In genomic region chr14:54685471-54685870, GRCm38 (mm10) we compare ENCODE assay signal across 8 mouse cellular contexts. TPM values are rescaled to one million over a fixed set of nuclear protein-coding genes. Genes with fewer than 3 reads are reported as not detected.
DNase-seq lines count a peak whose midpoint lies in the region; ATAC-seq and TF ChIP-seq lines count a peak whose summit lies in the region.

No protein-coding gene starts in this region.

- H3K4me2 ChIP-seq in forebrain, embryonic 16.5 days (ENCODE audit: low read length): peak overlapping the region; percentile 92
- peak overlapping the region; percentile 78 for H3K4me2 ChIP-seq in liver, embryonic 16.5 days (ENCODE audit: low read depth, low read length)

- H3K4me3 ChIP-seq in heart, embryonic 10.5 days: peak overlapping the region; percentile 93
- peak overlapping the region; percentile 91 for H3K4me3 ChIP-seq in ES-Bruce4 (ENCODE audit: low read depth, low read length)
- peak overlapping the region; percentile 92 for H3K4me3 ChIP-seq in forebrain, embryonic 16.5 days (replicated peaks; ENCODE audit: low read length)
- peak overlapping the region; percentile 79 for H3K4me3 ChIP-seq in liver, embryonic 16.5 days (ENCODE audit: low read depth, low read length)

- TF ChIP-seq POLR2A in ES-Bruce4 (IDR thresholded peaks at IDR 0.05; ENCODE audit: insufficient read depth, low read length): no peak

- DNase-seq in heart, embryonic 10.5 days (ENCODE audit: low spot score): no peak
- DNase-seq in heart, postnatal 36 days: no peak
- no peak for DNase-seq in right cerebral cortex, adult 2 months (ENCODE audit: low spot score in 2 of 2)
- no peak for DNase-seq in ovary, postnatal 14 days (ENCODE audit: low spot score)
- no peak for DNase-seq in ovary, postnatal 10 days (ENCODE audit: low spot score)

- no peaks in the 10 kb centered on the region for H3K9me3 ChIP-seq in heart, embryonic 10.5 days
- H3K9me3 ChIP-seq in ES-Bruce4 (replicated peaks; ENCODE audit: control insufficient read depth, insufficient read depth, low read length, poor library complexity, severe bottlenecking): no peaks in the 10 kb centered on the region
- H3K9me3 ChIP-seq in forebrain, embryonic 16.5 days (ENCODE audit: control insufficient read depth, low read length): no peaks in the 10 kb centered on the region
- no peaks in the 10 kb centered on the region for H3K9me3 ChIP-seq in liver, embryonic 16.5 days (replicated peaks; ENCODE audit: control insufficient read depth, low read length)

- ATAC-seq in forebrain, embryonic 16.5 days: no peak
- ATAC-seq in liver, embryonic 16.5 days (ENCODE audit: low read depth): peak; percentile 2; the same call in 1 of the 2 replicates

- H3K9ac ChIP-seq in ES-Bruce4 (ENCODE audit: low read depth, poor library complexity, severe bottlenecking): peak overlapping the region; percentile 89
- peak overlapping the region; percentile 90 for H3K9ac ChIP-seq in forebrain, embryonic 16.5 days (replicated peaks; ENCODE audit: low read depth, low read length)
- H3K9ac ChIP-seq in liver, embryonic 16.5 days (ENCODE audit: low read depth, low read length): peak overlapping the region; percentile 98

- H3K4me1 ChIP-seq in heart, embryonic 10.5 days: peaks cover 20% of the 10 kb centered on the region
- H3K4me1 ChIP-seq in ES-Bruce4 (ENCODE audit: control insufficient read depth, insufficient read depth, low read length): no peaks in the 10 kb centered on the region
- H3K4me1 ChIP-seq in forebrain, embryonic 16.5 days (replicated peaks; ENCODE audit: control insufficient read depth, insufficient read depth, low read length): peaks cover 29% of the 10 kb centered on the region
- peaks cover 23% of the 10 kb centered on the region for H3K4me1 ChIP-seq in liver, embryonic 16.5 days (ENCODE audit: control insufficient read depth, low read depth, low read length)

- 11% methylated on average over 8 of the region's 8 CpGs for WGBS in heart, embryonic 10.5 days
- WGBS in forebrain, embryonic 16.5 days: 12% methylated on average over 8 of the region's 8 CpGs
- WGBS in liver, embryonic 16.5 days (ENCODE audit: insufficient replicate concordance): 1% methylated on average over 8 of the region's 8 CpGs

- H3K27me3 ChIP-seq in heart, embryonic 10.5 days (ENCODE audit: insufficient read depth, poor library complexity, severe bottlenecking): no peaks in the 10 kb centered on the region
- no peaks in the 10 kb centered on the region for H3K27me3 ChIP-seq in ES-Bruce4 (ENCODE audit: control insufficient read depth, insufficient read depth, low read length, poor library complexity, severe bottlenecking)
- no peaks in the 10 kb centered on the region for H3K27me3 ChIP-seq in forebrain, embryonic 16.5 days (replicated peaks; ENCODE audit: control insufficient read depth, insufficient read depth, low read length)
- H3K27me3 ChIP-seq in liver, embryonic 16.5 days (ENCODE audit: control insufficient read depth, insufficient read depth, low read depth, low read length): no peaks in the 10 kb centered on the region

- no peak for TF ChIP-seq EP300 in ES-Bruce4 (IDR thresholded peaks at IDR 0.05; ENCODE audit: insufficient read depth, low read depth, low read length)

- no peak for TF ChIP-seq CTCF in ES-Bruce4 (IDR thresholded peaks at IDR 0.05; ENCODE audit: low read depth, low read length)

- intact Hi-C loops in heart, postnatal 36 days (cut with DNase I): loop anchor here (5.0 to 10.0 kb wide), 2 partner anchors 33 to 451 kb away; no protein-coding TSS in a partner anchor

- peak overlapping the region; percentile 98 for H3K27ac ChIP-seq in heart, embryonic 10.5 days
- H3K27ac ChIP-seq in ES-Bruce4 (ENCODE audit: insufficient read depth, low read length): no peak overlapping the region
- no peak overlapping the region for H3K27ac ChIP-seq in forebrain, embryonic 16.5 days (ENCODE audit: low read length)
- H3K27ac ChIP-seq in liver, embryonic 16.5 days (ENCODE audit: low read length): peak overlapping the region; percentile 100

- H3K36me3 ChIP-seq in heart, embryonic 10.5 days: peaks cover 45% of the 10 kb centered on the region
- H3K36me3 ChIP-seq in ES-Bruce4 (ENCODE audit: control insufficient read depth, insufficient read depth, low read length, poor library complexity, severe bottlenecking): peaks cover 29% of the 10 kb centered on the region
- peaks cover 11% of the 10 kb centered on the region; the same call in 1 of the 2 replicates for H3K36me3 ChIP-seq in forebrain, embryonic 16.5 days (ENCODE audit: control insufficient read depth, insufficient read depth)
- H3K36me3 ChIP-seq in liver, embryonic 16.5 days (ENCODE audit: control insufficient read depth, insufficient read depth): peaks cover 18% of the 10 kb centered on the region

RNA-seq across cellular contexts. Expression of gene 1700123O20Rik, which starts 0.5 kb away (rescaled TPM):
- 64.6 and 79.7 TPM in 2 replicates for polyA plus RNA-seq in heart, embryonic 10.5 days (2016; fragmentation: Nextera tagmentation; extraction: Ambion mirVana)
- 10 to 100 TPM; 14.5 to 16.1 TPM for total RNA-seq in heart, postnatal 36 days (2021)
- polyA plus RNA-seq in ES-Bruce4 (2011; ENCODE audit: insufficient read depth, insufficient read length, low read depth, missing spikeins): 25.9 and 26.4 TPM in 2 replicates
- polyA plus RNA-seq in forebrain, embryonic 16.5 days (2015; fragmentation: Nextera tagmentation; extraction: Ambion mirVana): 72.8 and 76.3 TPM in 2 replicates
- 40.2 and 42.6 TPM in 2 replicates for polyA plus RNA-seq in liver, embryonic 16.5 days (2015; fragmentation: Nextera tagmentation; extraction: Ambion mirVana)

RNA-seq across cellular contexts. Expression of gene Acin1, which starts 1.3 kb away (rescaled TPM):
- polyA plus RNA-seq in heart, embryonic 10.5 days (2016; fragmentation: Nextera tagmentation; extraction: Ambion mirVana): 80.3 and 110 TPM in 2 replicates
- total RNA-seq in heart, postnatal 36 days (2021): 10 to 100 TPM; 72.2 to 80.2 TPM
- polyA plus RNA-seq in ES-Bruce4 (2011; ENCODE audit: insufficient read depth, insufficient read length, low read depth, missing spikeins): 299 and 323 TPM in 2 replicates
- polyA plus RNA-seq in forebrain, embryonic 16.5 days (2015; fragmentation: Nextera tagmentation; extraction: Ambion mirVana): 141 and 150 TPM in 2 replicates
- polyA plus RNA-seq in liver, embryonic 16.5 days (2015; fragmentation: Nextera tagmentation; extraction: Ambion mirVana): 43.5 and 45.1 TPM in 2 replicates

RNA-seq across cellular contexts. Expression of gene Gm29776, which starts 13.2 kb away (rescaled TPM):
- polyA plus RNA-seq in heart, embryonic 10.5 days (2016; fragmentation: Nextera tagmentation; extraction: Ambion mirVana): 0.10 and 0.38 TPM in 2 replicates
- not detected for total RNA-seq in heart, postnatal 36 days (2021)
- polyA plus RNA-seq in ES-Bruce4 (2011; ENCODE audit: insufficient read depth, insufficient read length, low read depth, missing spikeins): 0.42 TPM in 1 of 2 replicates, not detected in the other
- polyA plus RNA-seq in forebrain, embryonic 16.5 days (2015; fragmentation: Nextera tagmentation; extraction: Ambion mirVana): 0.14 and 0.16 TPM in 2 replicates
- 0.05 and 0.06 TPM in 2 replicates for polyA plus RNA-seq in liver, embryonic 16.5 days (2015; fragmentation: Nextera tagmentation; extraction: Ambion mirVana)

RNA-seq across cellular contexts. Expression of gene Cebpe, which starts 26.5 kb away (rescaled TPM):
- not detected in 2 replicates for polyA plus RNA-seq in heart, embryonic 10.5 days (2016; fragmentation: Nextera tagmentation; extraction: Ambion mirVana)
- not detected for total RNA-seq in heart, postnatal 36 days (2021)
- not detected in 2 replicates for polyA plus RNA-seq in ES-Bruce4 (2011; ENCODE audit: insufficient read depth, insufficient read length, low read depth, missing spikeins)
- not detected in 2 replicates for polyA plus RNA-seq in forebrain, embryonic 16.5 days (2015; fragmentation: Nextera tagmentation; extraction: Ambion mirVana)
- 10.4 and 11.7 TPM in 2 replicates for polyA plus RNA-seq in liver, embryonic 16.5 days (2015; fragmentation: Nextera tagmentation; extraction: Ambion mirVana)

RNA-seq across cellular contexts. Expression of gene Cdh24, which starts 44.3 kb away (rescaled TPM):
- polyA plus RNA-seq in heart, embryonic 10.5 days (2016; fragmentation: Nextera tagmentation; extraction: Ambion mirVana): 2.5 and 4.4 TPM in 2 replicates
- total RNA-seq in heart, postnatal 36 days (2021): under 1 TPM; 0.27 to 0.44 TPM
- polyA plus RNA-seq in ES-Bruce4 (2011; ENCODE audit: insufficient read depth, insufficient read length, low read depth, missing spikeins): 6.0 and 6.4 TPM in 2 replicates
- 5.1 and 8.1 TPM in 2 replicates for polyA plus RNA-seq in forebrain, embryonic 16.5 days (2015; fragmentation: Nextera tagmentation; extraction: Ambion mirVana)
- 0.13 and 0.25 TPM in 2 replicates for polyA plus RNA-seq in liver, embryonic 16.5 days (2015; fragmentation: Nextera tagmentation; extraction: Ambion mirVana)

Comparison
In these comparisons a context has a peak if more than half of its experiments do, and no peak if none do; other contexts are left out.
1. H3K27ac ChIP-seq: peak in heart, embryonic 10.5 days (single experiment) and liver, embryonic 16.5 days (single experiment); none in ES-Bruce4 (single experiment) and forebrain, embryonic 16.5 days (single experiment).
2. Peak in every context shown above with its lines, with median percentiles within 50 percentile points of each other: H3K4me3 ChIP-seq and H3K9ac ChIP-seq.